Mouse (Mus musculus) lung, embryonic 16.5 days (tissue): ENCODE data around the gene Dglucy. TPM values are rescaled to one million over a fixed set of nuclear protein-coding genes. Genes with fewer than 3 reads are reported as not detected.

Source experiments
- ATAC-seq: fragments of 200-750 bp; cut with Nextera tagmentation; 2 replicates; pipeline ENCODE4 v1.8.0; 2017; ENCODE audit warnings: low read depth, mild to moderate bottlenecking, moderate library complexity
- H3K27ac ChIP-seq: fragments of 300-500 bp; sonication (generic); 2 replicates; pipeline ENCODE4 v1.5.1; 2014; ENCODE audit warnings: mild to moderate bottlenecking, control low read depth, low read length
- H3K27me3 ChIP-seq: fragments of 300-500 bp; sonication (generic); 2 replicates; pipeline ENCODE4 v1.6.1; 2014; ENCODE audit warnings: low read depth, low read length, mixed read lengths; ENCODE audit not compliant: control insufficient read depth, insufficient read depth
- H3K36me3 ChIP-seq: fragments of 300-500 bp; sonication (generic); 2 replicates; pipeline ENCODE4 v1.6.1; 2014; ENCODE audit warnings: low read length; ENCODE audit not compliant: control insufficient read depth, insufficient read depth
- H3K4me1 ChIP-seq: fragments of 300-500 bp; sonication (generic); replicated peaks from 2 replicates; pipeline ENCODE4 v1.6.1; 2014; ENCODE audit warnings: low read length, mixed read lengths; ENCODE audit not compliant: control insufficient read depth, insufficient read depth
- H3K4me2 ChIP-seq: fragments of 300-500 bp; sonication (generic); 2 replicates; pipeline ENCODE4 v1.6.1; 2014; ENCODE audit warnings: low read depth, low read length, control low read depth
- H3K4me3 ChIP-seq: fragments of 300-500 bp; sonication (generic); 2 replicates; pipeline ENCODE4 v1.5.1; 2014; ENCODE audit warnings: mild to moderate bottlenecking, low read length, control low read depth
- H3K9ac ChIP-seq: fragments of 300-500 bp; sonication (generic); 2 replicates; pipeline ENCODE4 v1.6.1; 2014; ENCODE audit warnings: low read length, control low read depth
- H3K9me3 ChIP-seq: fragments of 300-500 bp; sonication (generic); 2 replicates; pipeline ENCODE4 v1.6.1; 2016; ENCODE audit warnings: low read length; ENCODE audit not compliant: control insufficient read depth
- WGBS: fragments of 180-500 bp; shearing (Covaris S2); extraction: QIAGEN DNeasy Blood & Tissue Kit; methylation state at CpG from one replicate; pipeline ENCODE4 v1.1.7; 2014; 5-methylcytosine and 5-hydroxymethylcytosine counted together
- polyA plus RNA-seq: library from polyadenylated mRNA; unstranded; fragments of >200 nt; fragmentation: Nextera tagmentation; extraction: Ambion mirVana; gene quantifications from 2 replicates; pipeline ENCODE4 v1.2.1, GENCODE M21; 2015

The Dglucy gene
- polyA plus RNA-seq, 1 experiment from 2014 or later: 5.7 TPM

GRCm38 (mm10) chr12:100899111-100899640 lies 120.3 kb downstream of the Dglucy start:
- peak overlapping the region; percentile 29 for H3K4me3 ChIP-seq
- H3K9ac ChIP-seq: peak overlapping the region; percentile 13; the same call in 1 of the 2 replicates
- H3K27ac ChIP-seq: no peak overlapping the region
- ATAC-seq: peak; percentile 15; the same call in 1 of the 2 replicates
- H3K9me3 ChIP-seq: no peaks in the 10 kb centered on the region
- peak overlapping the region; percentile 30 for H3K4me2 ChIP-seq
- no peaks in the 10 kb centered on the region for H3K36me3 ChIP-seq
- WGBS: 1% methylated on average over 30 of the region's 30 CpGs
- peaks cover 8% of the 10 kb centered on the region for H3K4me1 ChIP-seq
- peaks cover 30% of the 10 kb centered on the region for H3K27me3 ChIP-seq

GRCm38 (mm10) chr12:100900901-100901300 lies 122.0 kb downstream of the Dglucy start:
- Histone ChIP-seq H3K4me3 (no peak overlapping the region), H3K4me1 (peaks cover 8% of the 10 kb centered on the region), H3K36me3 (no peaks in the 10 kb centered on the region), H3K27ac (no peak overlapping the region), H3K9me3 (no peaks in the 10 kb centered on the region), H3K9ac (no peak overlapping the region), H3K27me3 (peaks cover 30% of the 10 kb centered on the region), H3K4me2 (no peak overlapping the region)
- 60% methylated on average over 6 of the region's 6 CpGs for WGBS
- no peak for ATAC-seq

GRCm38 (mm10) chr12:100901386-100901785 lies 122.5 kb downstream of the Dglucy start:
- H3K27ac ChIP-seq: no peak overlapping the region
- no peaks in the 10 kb centered on the region for H3K36me3 ChIP-seq
- no peak for ATAC-seq
- WGBS: 68% methylated on average over 6 of the region's 6 CpGs
- H3K4me3 ChIP-seq: no peak overlapping the region
- no peak overlapping the region for H3K4me2 ChIP-seq
- H3K9ac ChIP-seq: no peak overlapping the region
- H3K4me1 ChIP-seq: peaks cover 8% of the 10 kb centered on the region
- H3K9me3 ChIP-seq: no peaks in the 10 kb centered on the region
- H3K27me3 ChIP-seq: peaks cover 32% of the 10 kb centered on the region

GRCm38 (mm10) chr12:100903761-100904160 lies 124.9 kb downstream of the Dglucy start:
- H3K9ac ChIP-seq: no peak overlapping the region
- H3K27me3 ChIP-seq: peaks cover 27% of the 10 kb centered on the region
- H3K4me3 ChIP-seq: no peak overlapping the region

GRCm38 (mm10) chr12:100906861-100907260 lies 128.0 kb downstream of the Dglucy start:
- Histone ChIP-seq H3K4me1 (peaks cover 6% of the 10 kb centered on the region; the same call in 1 of the 2 replicates), H3K9me3 (no peaks in the 10 kb centered on the region), H3K4me2 (no peak overlapping the region), H3K36me3 (no peaks in the 10 kb centered on the region), H3K27me3 (peaks cover 15% of the 10 kb centered on the region), H3K9ac (no peak overlapping the region), H3K27ac (no peak overlapping the region), H3K4me3 (no peak overlapping the region)
- no peak for ATAC-seq
- WGBS: 76% methylated on average over 5 of the region's 5 CpGs

More at GRCm38 (mm10) chr12:100903761-100904160, 124.9 kb downstream of the Dglucy start:
- no peak for ATAC-seq
- no peaks in the 10 kb centered on the region for H3K9me3 ChIP-seq
- no peak overlapping the region for H3K4me2 ChIP-seq
- H3K4me1 ChIP-seq: peaks cover 9% of the 10 kb centered on the region
- no peak overlapping the region for H3K27ac ChIP-seq
- H3K36me3 ChIP-seq: no peaks in the 10 kb centered on the region
- WGBS: 75% methylated on average over 9 of the region's 9 CpGs

- Histone ChIP-seq H3K4me1 (peaks cover 6% of the 10 kb centered on the region; the same call in 1 of the 2 replicates), H3K27me3 (peaks cover 15% of the 10 kb centered on the region), H3K27ac (no peak within 1 kb of the TSS), H3K9me3 (no peaks in the 10 kb centered on the region), H3K36me3 (no peaks in the 10 kb centered on the region), H3K4me3 (peak within 1 kb of the TSS; percentile 47), H3K9ac (peak within 1 kb of the TSS; percentile 52), H3K4me2 (peak within 1 kb of the TSS; percentile 74)
- 5% methylated on average over 39 of the region's 39 CpGs for WGBS
- peak; percentile 65 for ATAC-seq
Observed at GRCm38 (mm10) chr12:100907598-100908297, 128.9 kb downstream of the Dglucy start, which contains the start of gene Gpr68. Gene Gpr68, minus strand, starts transcription at chr12:100908198.

GRCm38 (mm10) chr12:100908298-100909034 lies 129.6 kb downstream of the Dglucy start:
- Histone ChIP-seq H3K9me3 (no peaks in the 10 kb centered on the region), H3K4me2 (peak overlapping the region; percentile 74), H3K4me1 (peaks cover 6% of the 10 kb centered on the region; the same call in 1 of the 2 replicates), H3K9ac (peak overlapping the region; percentile 52; the same call in 1 of the 2 replicates), H3K36me3 (no peaks in the 10 kb centered on the region; the same call in 1 of the 2 replicates), H3K27me3 (peaks cover 15% of the 10 kb centered on the region), H3K4me3 (peak overlapping the region; percentile 47), H3K27ac (no peak overlapping the region)
- WGBS: 23% methylated on average over 9 of the region's 10 CpGs
- ATAC-seq: no peak

GRCm38 (mm10) chr12:100909765-100910164 lies 130.9 kb downstream of the Dglucy start:
- Histone ChIP-seq H3K9ac (no peak overlapping the region), H3K4me1 (peaks cover 6% of the 10 kb centered on the region; the same call in 1 of the 2 replicates), H3K27me3 (peaks cover 15% of the 10 kb centered on the region), H3K36me3 (no peaks in the 10 kb centered on the region; the same call in 1 of the 2 replicates), H3K9me3 (no peaks in the 10 kb centered on the region), H3K4me2 (no peak overlapping the region), H3K4me3 (no peak overlapping the region), H3K27ac (no peak overlapping the region)
- 53% methylated on average over 6 of the region's 6 CpGs for WGBS
- ATAC-seq: no peak

- no peak overlapping the region for H3K27ac ChIP-seq
- H3K4me1 ChIP-seq: peaks cover 6% of the 10 kb centered on the region; the same call in 1 of the 2 replicates
- H3K9me3 ChIP-seq: no peaks in the 10 kb centered on the region
- peaks cover 15% of the 10 kb centered on the region for H3K27me3 ChIP-seq
- no peaks in the 10 kb centered on the region; the same call in 1 of the 2 replicates for H3K36me3 ChIP-seq
- 76% methylated on average over 12 of the region's 12 CpGs for WGBS
- H3K4me2 ChIP-seq: no peak overlapping the region
- ATAC-seq: no peak
- no peak overlapping the region for H3K9ac ChIP-seq
- H3K4me3 ChIP-seq: no peak overlapping the region
Observed at GRCm38 (mm10) chr12:100910731-100911130, 131.9 kb downstream of the Dglucy start.
